Mouse (Mus musculus): ENCODE data around the gene Gstp2. TPM values are rescaled to one million over a fixed set of nuclear protein-coding genes. Genes with fewer than 3 reads are reported as not detected.

Gstp2 gene
- polyA plus RNA-seq, 1 experiment = 132 TPM

GRCm38 (mm10) chr19:3992416-3992815 lies 53.4 kb downstream of the Gstp2 start, which contains the start of gene Tbx10:
Gene Tbx10 (plus strand): TSS chr19:3992752.
- Histone ChIP-seq H3K36me3 (ENCODE audit: control insufficient read depth, insufficient read depth, low read length) (no peaks in the 10 kb centered on the region), H3K4me1 (ENCODE audit: control insufficient read depth, insufficient read depth, insufficient read length) (no peaks in the 10 kb centered on the region), H3K4me3 (ENCODE audit: extremely low read depth, insufficient read depth, insufficient read length) (no peak within 1 kb of the TSS), H3K27ac (ENCODE audit: insufficient read depth, low read length) (no peak within 1 kb of the TSS), H3K27me3 (ENCODE audit: control insufficient read depth, insufficient read depth, low read length) (no peaks in the 10 kb centered on the region)
- TF ChIP-seq POLR2A (IDR thresholded peaks at IDR 0.05; ENCODE audit: low read depth, low read length) (no peak), CTCF (IDR thresholded peaks at IDR 0.05; ENCODE audit: extremely low read depth, insufficient read depth, insufficient read length, insufficient replicate concordance) (no peak)
- DNase-seq (ENCODE audit: low read depth in 1 of 2, low spot score in 2 of 2) = no peak
- whole genome bisulfite sequencing = 79% methylated on average over 5 of the region's 5 CpGs

GRCm38 (mm10) chr19:3991966-3992365 lies 53.9 kb downstream of the Gstp2 start:
- WGBS = 87% methylated on average over 3 of the region's 3 CpGs
- Histone ChIP-seq H3K27me3 (ENCODE audit: control insufficient read depth, insufficient read depth, low read length) (no peaks in the 10 kb centered on the region), H3K4me1 (ENCODE audit: control insufficient read depth, insufficient read depth, insufficient read length) (no peaks in the 10 kb centered on the region), H3K27ac (ENCODE audit: insufficient read depth, low read length) (no peak overlapping the region), H3K4me3 (ENCODE audit: extremely low read depth, insufficient read depth, insufficient read length) (no peak overlapping the region), H3K36me3 (ENCODE audit: control insufficient read depth, insufficient read depth, low read length) (no peaks in the 10 kb centered on the region)
- TF ChIP-seq POLR2A (IDR thresholded peaks at IDR 0.05; ENCODE audit: low read depth, low read length) (no peak), CTCF (IDR thresholded peaks at IDR 0.05; ENCODE audit: extremely low read depth, insufficient read depth, insufficient read length, insufficient replicate concordance) (no peak)
- DNase-seq (ENCODE audit: low read depth in 1 of 2, low spot score in 2 of 2) = no peak

- Histone ChIP-seq H3K4me3 (ENCODE audit: extremely low read depth, insufficient read depth, insufficient read length) (no peak overlapping the region), H3K27ac (ENCODE audit: insufficient read depth, low read length) (no peak overlapping the region), H3K4me1 (ENCODE audit: control insufficient read depth, insufficient read depth, insufficient read length) (no peaks in the 10 kb centered on the region), H3K36me3 (ENCODE audit: control insufficient read depth, insufficient read depth, low read length) (no peaks in the 10 kb centered on the region), H3K27me3 (ENCODE audit: control insufficient read depth, insufficient read depth, low read length) (no peaks in the 10 kb centered on the region)
- TF ChIP-seq POLR2A (IDR thresholded peaks at IDR 0.05; ENCODE audit: low read depth, low read length) (no peak), CTCF (IDR thresholded peaks at IDR 0.05; ENCODE audit: extremely low read depth, insufficient read depth, insufficient read length, insufficient replicate concordance) (no peak)
- no peak for DNase-seq (ENCODE audit: low read depth in 1 of 2, low spot score in 2 of 2)
- 97% methylated on average over 3 of the region's 3 CpGs for WGBS
These were observed 54.3 kb downstream of the Gstp2 start for GRCm38 (mm10) chr19:3991562-3991961.

GRCm38 (mm10) chr19:3990804-3991203 lies 55.0 kb downstream of the Gstp2 start:
- Histone ChIP-seq H3K27ac (ENCODE audit: insufficient read depth, low read length) (no peak overlapping the region), H3K4me1 (ENCODE audit: control insufficient read depth, insufficient read depth, insufficient read length) (no peaks in the 10 kb centered on the region), H3K4me3 (ENCODE audit: extremely low read depth, insufficient read depth, insufficient read length) (no peak overlapping the region), H3K36me3 (ENCODE audit: control insufficient read depth, insufficient read depth, low read length) (no peaks in the 10 kb centered on the region), H3K27me3 (ENCODE audit: control insufficient read depth, insufficient read depth, low read length) (no peaks in the 10 kb centered on the region)
- no peak for DNase-seq (ENCODE audit: low read depth in 1 of 2, low spot score in 2 of 2)
- TF ChIP-seq CTCF (IDR thresholded peaks at IDR 0.05; ENCODE audit: extremely low read depth, insufficient read depth, insufficient read length, insufficient replicate concordance) (no peak), POLR2A (IDR thresholded peaks at IDR 0.05; ENCODE audit: low read depth, low read length) (no peak)
- WGBS = 86% methylated on average over 6 of the region's 6 CpGs

Other genes starting within 250 kb of the Gstp2 start
- 21.2 and 23.0 TPM in 2 replicates for gene Chka, start 194.2 kb downstream of the Gstp2 start, polyA plus RNA-seq (2012; rRNA removed)
- 269 and 299 TPM in 2 replicates for gene Tcirg1, start 138.9 kb downstream of the Gstp2 start, polyA plus RNA-seq (2012; rRNA removed)
- 120 and 161 TPM in 2 replicates for gene Ndufs8, start 133.2 kb downstream of the Gstp2 start, polyA plus RNA-seq (2012; rRNA removed)
- 24.6 and 26.1 TPM in 2 replicates for gene Aldh3b1, start 116.2 kb downstream of the Gstp2 start, polyA plus RNA-seq (2012; rRNA removed)
- gene Unc93b1, start 110.8 kb downstream of the Gstp2 start, polyA plus RNA-seq (2012; rRNA removed) = 753 and 934 TPM in 2 replicates
- gene Aldh3b3, start 87.4 kb downstream of the Gstp2 start, polyA plus RNA-seq (2012; rRNA removed) = 0.07 and 0.20 TPM in 2 replicates
- 0.65 and 0.79 TPM in 2 replicates for gene Aldh3b2, start 73.7 kb downstream of the Gstp2 start, polyA plus RNA-seq (2012; rRNA removed)
- 9.6 and 11.1 TPM in 2 replicates for gene Acy3, start 59.5 kb downstream of the Gstp2 start, polyA plus RNA-seq (2012; rRNA removed)
- gene Tbx10, start 53.3 kb downstream of the Gstp2 start, polyA plus RNA-seq (2012; rRNA removed) = not detected in 2 replicates
- 18.5 and 22.2 TPM in 2 replicates for gene Nudt8, start 45.4 kb downstream of the Gstp2 start, polyA plus RNA-seq (2012; rRNA removed)
- 2.9 and 3.1 TPM in 2 replicates for gene Gm49405, start 45.4 kb downstream of the Gstp2 start, polyA plus RNA-seq (2012; rRNA removed)
- gene Doc2g, start 42.7 kb downstream of the Gstp2 start, polyA plus RNA-seq (2012; rRNA removed) = 12.8 and 13.7 TPM in 2 replicates
- 65.5 and 71.3 TPM in 2 replicates for gene Ndufv1, start 33.2 kb downstream of the Gstp2 start, polyA plus RNA-seq (2012; rRNA removed)
- gene Gstp1, start 8.0 kb downstream of the Gstp2 start, polyA plus RNA-seq (2012; rRNA removed) = 179 and 335 TPM in 2 replicates
- 13.0 and 15.7 TPM in 2 replicates for gene Gstp3, start 13.5 kb upstream of the Gstp2 start, polyA plus RNA-seq (2012; rRNA removed)
- 7.0 and 8.3 TPM in 2 replicates for gene Cabp2, start 35.6 kb upstream of the Gstp2 start, polyA plus RNA-seq (2012; rRNA removed)
- gene Cdk2ap2, start 51.2 kb upstream of the Gstp2 start, polyA plus RNA-seq (2012; rRNA removed) = 247 and 334 TPM in 2 replicates
- gene Pitpnm1, start 54.0 kb upstream of the Gstp2 start, polyA plus RNA-seq (2012; rRNA removed) = 358 and 415 TPM in 2 replicates
- 85.3 and 99.6 TPM in 2 replicates for gene Aip, start 79.8 kb upstream of the Gstp2 start, polyA plus RNA-seq (2012; rRNA removed)
- 0.09 and 0.11 TPM in 2 replicates for gene Gpr152, start 93.8 kb upstream of the Gstp2 start, polyA plus RNA-seq (2012; rRNA removed)
- 1.9 and 2.2 TPM in 2 replicates for gene Cabp4, start 98.0 kb upstream of the Gstp2 start, polyA plus RNA-seq (2012; rRNA removed)
- 386 and 394 TPM in 2 replicates for gene Coro1b, start 102.6 kb upstream of the Gstp2 start, polyA plus RNA-seq (2012; rRNA removed)
- 631 and 1,026 TPM in 2 replicates for gene Ptprcap, start 107.6 kb upstream of the Gstp2 start, polyA plus RNA-seq (2012; rRNA removed)
- gene Rps6kb2, start 117.3 kb upstream of the Gstp2 start, polyA plus RNA-seq (2012; rRNA removed) = 40.7 and 51.5 TPM in 2 replicates
- gene Carns1, start 129.5 kb upstream of the Gstp2 start, polyA plus RNA-seq (2012; rRNA removed) = 52.0 and 64.5 TPM in 2 replicates
- gene Tbc1d10c, start 145.3 kb upstream of the Gstp2 start, polyA plus RNA-seq (2012; rRNA removed) = 266 and 328 TPM in 2 replicates
- 464 and 481 TPM in 2 replicates for gene Ppp1ca, start 146.0 kb upstream of the Gstp2 start, polyA plus RNA-seq (2012; rRNA removed)
- gene Rad9a, start 155.6 kb upstream of the Gstp2 start, polyA plus RNA-seq (2012; rRNA removed) = 53.1 and 62.9 TPM in 2 replicates
- gene Clcf1, start 168.2 kb upstream of the Gstp2 start, polyA plus RNA-seq (2012; rRNA removed) = 128 and 163 TPM in 2 replicates
- not detected in 2 replicates for gene AC109138.7, start 168.3 kb upstream of the Gstp2 start, polyA plus RNA-seq (2012; rRNA removed)
- gene Pold4, start 185.9 kb upstream of the Gstp2 start, polyA plus RNA-seq (2012; rRNA removed) = 233 and 309 TPM in 2 replicates
- gene Ssh3, start 223.2 kb upstream of the Gstp2 start, polyA plus RNA-seq (2012; rRNA removed) = 43.3 and 51.1 TPM in 2 replicates
- 16.1 and 17.7 TPM in 2 replicates for gene Ankrd13d, start 237.1 kb upstream of the Gstp2 start, polyA plus RNA-seq (2012; rRNA removed)